Mouse (Mus musculus) lung, embryonic 16.5 days (tissue): ENCODE data around the gene Fer1l4. TPM values are rescaled to one million over a fixed set of nuclear protein-coding genes. Genes with fewer than 3 reads are reported as not detected.

Source experiments
- ATAC-seq: fragments of 200-750 bp; cut with Nextera tagmentation; 2 replicates; pipeline ENCODE4 v1.8.0; 2017; ENCODE audit warnings: low read depth, mild to moderate bottlenecking, moderate library complexity
- H3K27ac ChIP-seq: fragments of 300-500 bp; sonication (generic); 2 replicates; pipeline ENCODE4 v1.5.1; 2014; ENCODE audit warnings: mild to moderate bottlenecking, control low read depth, low read length
- H3K27me3 ChIP-seq: fragments of 300-500 bp; sonication (generic); 2 replicates; pipeline ENCODE4 v1.6.1; 2014; ENCODE audit warnings: low read depth, low read length, mixed read lengths; ENCODE audit not compliant: control insufficient read depth, insufficient read depth
- H3K36me3 ChIP-seq: fragments of 300-500 bp; sonication (generic); 2 replicates; pipeline ENCODE4 v1.6.1; 2014; ENCODE audit warnings: low read length; ENCODE audit not compliant: control insufficient read depth, insufficient read depth
- H3K4me1 ChIP-seq: fragments of 300-500 bp; sonication (generic); replicated peaks from 2 replicates; pipeline ENCODE4 v1.6.1; 2014; ENCODE audit warnings: low read length, mixed read lengths; ENCODE audit not compliant: control insufficient read depth, insufficient read depth
- H3K4me2 ChIP-seq: fragments of 300-500 bp; sonication (generic); 2 replicates; pipeline ENCODE4 v1.6.1; 2014; ENCODE audit warnings: low read depth, low read length, control low read depth
- H3K4me3 ChIP-seq: fragments of 300-500 bp; sonication (generic); 2 replicates; pipeline ENCODE4 v1.5.1; 2014; ENCODE audit warnings: mild to moderate bottlenecking, low read length, control low read depth
- H3K9ac ChIP-seq: fragments of 300-500 bp; sonication (generic); 2 replicates; pipeline ENCODE4 v1.6.1; 2014; ENCODE audit warnings: low read length, control low read depth
- H3K9me3 ChIP-seq: fragments of 300-500 bp; sonication (generic); 2 replicates; pipeline ENCODE4 v1.6.1; 2016; ENCODE audit warnings: low read length; ENCODE audit not compliant: control insufficient read depth
- WGBS: fragments of 180-500 bp; shearing (Covaris S2); extraction: QIAGEN DNeasy Blood & Tissue Kit; methylation state at CpG from one replicate; pipeline ENCODE4 v1.1.7; 2014; 5-methylcytosine and 5-hydroxymethylcytosine counted together
- polyA plus RNA-seq: library from polyadenylated mRNA; unstranded; fragments of >200 nt; fragmentation: Nextera tagmentation; extraction: Ambion mirVana; gene quantifications from 2 replicates; pipeline ENCODE4 v1.2.1, GENCODE M21; 2015

The Fer1l4 gene
- polyA plus RNA-seq, 1 experiment from 2014 or later = not detected

- no peak overlapping the region for H3K27ac ChIP-seq
- 89% methylated on average over 7 of the region's 7 CpGs for WGBS
- H3K9me3 ChIP-seq = no peaks in the 10 kb centered on the region
- H3K4me2 ChIP-seq = no peak overlapping the region
- H3K4me3 ChIP-seq = no peak overlapping the region
- no peaks in the 10 kb centered on the region for H3K27me3 ChIP-seq
- H3K36me3 ChIP-seq = peaks cover 55% of the 10 kb centered on the region
- H3K9ac ChIP-seq = no peak overlapping the region
- no peak for ATAC-seq
- H3K4me1 ChIP-seq = no peaks in the 10 kb centered on the region
Measured at GRCm38 (mm10) chr2:156077461-156077860, 24.7 kb upstream of the Fer1l4 start.

GRCm38 (mm10) chr2:156073725-156074124 lies 21.0 kb upstream of the Fer1l4 start:
- Histone ChIP-seq H3K9me3 (no peaks in the 10 kb centered on the region), H3K4me2 (no peak overlapping the region), H3K4me1 (no peaks in the 10 kb centered on the region), H3K4me3 (no peak overlapping the region), H3K27me3 (no peaks in the 10 kb centered on the region), H3K27ac (no peak overlapping the region), H3K9ac (no peak overlapping the region), H3K36me3 (peaks cover 66% of the 10 kb centered on the region)
- 85% methylated on average over 15 of the region's 15 CpGs for WGBS
- ATAC-seq = peak; percentile 53

DNA sequence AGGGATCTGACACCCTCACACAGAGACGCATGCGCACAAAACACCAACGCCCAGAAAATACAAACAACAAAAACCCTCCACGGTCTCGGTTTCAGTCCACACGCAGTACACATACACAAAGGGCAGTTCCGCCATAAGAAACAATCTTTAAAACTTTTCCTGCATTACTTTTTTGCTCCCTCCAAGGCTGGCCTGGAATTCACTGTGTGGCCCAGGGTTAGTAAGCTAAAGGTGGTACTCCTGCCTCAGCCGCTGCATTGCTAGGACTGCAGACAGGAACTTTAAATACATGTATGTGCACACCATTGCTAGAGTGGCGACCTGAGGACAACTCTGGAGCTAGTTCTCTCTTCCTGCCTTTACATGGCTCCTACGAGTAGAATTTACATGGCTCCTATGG lies 18.5 kb upstream of the Fer1l4 start:
- no peaks in the 10 kb centered on the region for H3K9me3 ChIP-seq
- H3K4me1 ChIP-seq = peaks cover 1% of the 10 kb centered on the region; the same call in 1 of the 2 replicates
- no peak overlapping the region for H3K27ac ChIP-seq
- no peaks in the 10 kb centered on the region for H3K27me3 ChIP-seq
- WGBS = 92% methylated on average over 10 of the region's 10 CpGs
- H3K4me3 ChIP-seq = no peak overlapping the region
- no peak overlapping the region for H3K4me2 ChIP-seq
- H3K36me3 ChIP-seq = peaks cover 48% of the 10 kb centered on the region
- ATAC-seq = no peak
- no peak overlapping the region for H3K9ac ChIP-seq

- WGBS = 90% methylated on average over 10 of the region's 10 CpGs
- Histone ChIP-seq H3K4me2 (no peak overlapping the region), H3K36me3 (peaks cover 19% of the 10 kb centered on the region), H3K4me3 (no peak overlapping the region), H3K4me1 (peaks cover 10% of the 10 kb centered on the region), H3K9ac (no peak overlapping the region), H3K27ac (no peak overlapping the region), H3K9me3 (no peaks in the 10 kb centered on the region), H3K27me3 (no peaks in the 10 kb centered on the region)
- ATAC-seq = no peak
Measured at GRCm38 (mm10) chr2:156067916-156068315, 15.2 kb upstream of the Fer1l4 start.

DNA sequence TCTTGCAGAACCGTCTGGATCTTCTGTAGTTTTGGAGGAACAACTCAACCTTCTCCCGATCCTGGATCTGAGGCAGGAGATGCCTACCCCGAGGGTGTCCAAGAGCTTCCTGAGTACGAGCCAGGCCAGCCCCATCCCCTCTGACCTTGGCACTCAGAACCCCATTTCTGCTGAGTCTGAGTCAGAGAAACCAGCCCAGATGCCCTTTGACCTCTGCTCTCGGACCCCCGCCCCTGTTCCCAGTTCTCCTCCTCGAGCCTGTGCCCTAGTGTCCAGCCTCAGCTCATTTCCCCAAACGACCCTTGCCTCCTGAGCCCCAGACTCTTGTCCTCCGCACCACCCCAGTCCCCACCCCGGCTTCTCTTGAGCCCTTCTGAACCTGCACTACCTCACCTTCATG lies 13.4 kb upstream of the Fer1l4 start:
- Histone ChIP-seq H3K4me1 (peaks cover 10% of the 10 kb centered on the region), H3K4me3 (peak overlapping the region; percentile 62), H3K4me2 (peak overlapping the region; percentile 96), H3K36me3 (peaks cover 11% of the 10 kb centered on the region), H3K27me3 (no peaks in the 10 kb centered on the region), H3K9me3 (no peaks in the 10 kb centered on the region), H3K9ac (peak overlapping the region; percentile 79), H3K27ac (no peak overlapping the region)
- 32% methylated on average over 10 of the region's 10 CpGs for WGBS
- ATAC-seq = peak; percentile 2; the same call in 1 of the 2 replicates

GRCm38 (mm10) chr2:156065099-156066041 lies 12.6 kb upstream of the Fer1l4 start, which contains the start of gene Spag4:
Spag4 (plus strand) TSS chr2:156065175.
- peak; percentile 90 for ATAC-seq
- under 1% methylated on average over 79 of the region's 81 CpGs for WGBS
- peak within 1 kb of the TSS; percentile 79 for H3K9ac ChIP-seq

DNA sequence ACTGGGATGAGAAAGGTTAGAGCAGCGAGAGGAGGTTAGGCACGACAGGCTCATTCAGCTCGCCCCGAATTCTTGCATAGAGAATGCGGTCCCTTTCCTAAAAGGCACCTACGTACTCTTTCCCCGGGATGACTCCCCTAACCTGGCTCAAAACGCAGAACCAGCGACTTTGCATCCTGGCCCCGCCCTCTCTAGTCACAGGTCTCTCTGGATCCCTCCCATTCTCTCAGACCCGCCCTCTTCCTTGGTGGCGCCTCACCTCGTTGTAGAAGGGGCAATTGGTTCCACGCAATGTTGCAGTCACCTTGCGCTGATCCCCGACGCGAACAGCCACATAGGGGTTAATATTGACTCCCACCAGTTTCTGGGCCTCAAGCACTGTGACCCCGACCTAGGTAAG lies 4.8 kb downstream of the Fer1l4 start:
- ATAC-seq = peak; percentile 45; the same call in 1 of the 2 replicates
- Histone ChIP-seq H3K4me1 (no peaks in the 10 kb centered on the region), H3K4me3 (no peak overlapping the region), H3K9ac (no peak overlapping the region), H3K36me3 (no peaks in the 10 kb centered on the region), H3K27me3 (peaks cover 5% of the 10 kb centered on the region; the same call in 1 of the 2 replicates), H3K4me2 (peak overlapping the region; percentile 38; the same call in 1 of the 2 replicates), H3K9me3 (no peaks in the 10 kb centered on the region), H3K27ac (no peak overlapping the region)
- WGBS = 7% methylated on average over 19 of the region's 19 CpGs

More at GRCm38 (mm10) chr2:156065099-156066041, 12.6 kb upstream of the Fer1l4 start, which contains the start of gene Spag4:
- Histone ChIP-seq H3K36me3 (peaks cover 11% of the 10 kb centered on the region), H3K4me1 (peaks cover 10% of the 10 kb centered on the region), H3K4me3 (peak within 1 kb of the TSS; percentile 62), H3K9me3 (no peaks in the 10 kb centered on the region), H3K27ac (peak within 1 kb of the TSS; percentile 60), H3K4me2 (peak within 1 kb of the TSS; percentile 96), H3K27me3 (no peaks in the 10 kb centered on the region)

DNA sequence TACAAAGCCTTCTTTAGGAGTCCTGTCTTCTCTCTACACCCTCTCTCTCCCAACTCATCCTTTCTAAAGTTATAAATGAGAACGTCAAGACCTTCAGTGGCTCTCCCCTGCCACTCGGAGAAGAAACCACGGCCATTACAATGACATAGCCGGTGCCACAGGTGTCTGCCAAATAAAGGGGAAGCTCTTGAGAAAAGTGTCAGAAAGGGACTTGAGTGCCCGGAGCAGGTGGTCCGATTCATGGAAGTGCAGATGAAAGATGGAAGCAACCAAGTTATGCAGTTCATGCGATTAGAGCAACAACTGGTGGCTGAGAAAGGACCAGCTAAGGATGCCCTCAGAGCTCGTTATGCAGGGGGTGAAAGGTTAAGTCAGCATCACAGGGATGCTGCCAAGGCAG lies 9.8 kb downstream of the Fer1l4 start:
- Histone ChIP-seq H3K4me2 (no peak overlapping the region), H3K9me3 (no peaks in the 10 kb centered on the region), H3K27ac (no peak overlapping the region), H3K36me3 (no peaks in the 10 kb centered on the region), H3K9ac (no peak overlapping the region), H3K27me3 (peaks cover 5% of the 10 kb centered on the region; the same call in 1 of the 2 replicates), H3K4me1 (no peaks in the 10 kb centered on the region), H3K4me3 (no peak overlapping the region)
- no peak for ATAC-seq
- 71% methylated on average over 8 of the region's 8 CpGs for WGBS

- Histone ChIP-seq H3K9ac (no peak overlapping the region), H3K27ac (no peak overlapping the region), H3K4me1 (no peaks in the 10 kb centered on the region), H3K36me3 (no peaks in the 10 kb centered on the region), H3K27me3 (no peaks in the 10 kb centered on the region), H3K4me3 (no peak overlapping the region), H3K4me2 (no peak overlapping the region), H3K9me3 (no peaks in the 10 kb centered on the region)
- ATAC-seq = no peak
- WGBS = 80% methylated on average over 3 of the region's 3 CpGs
Measured at GRCm38 (mm10) chr2:156039390-156039789, 13.4 kb downstream of the Fer1l4 start.
